Mouse (Mus musculus): ENCODE measurements around the gene Rnf186.

The Rnf186 gene

DNA sequence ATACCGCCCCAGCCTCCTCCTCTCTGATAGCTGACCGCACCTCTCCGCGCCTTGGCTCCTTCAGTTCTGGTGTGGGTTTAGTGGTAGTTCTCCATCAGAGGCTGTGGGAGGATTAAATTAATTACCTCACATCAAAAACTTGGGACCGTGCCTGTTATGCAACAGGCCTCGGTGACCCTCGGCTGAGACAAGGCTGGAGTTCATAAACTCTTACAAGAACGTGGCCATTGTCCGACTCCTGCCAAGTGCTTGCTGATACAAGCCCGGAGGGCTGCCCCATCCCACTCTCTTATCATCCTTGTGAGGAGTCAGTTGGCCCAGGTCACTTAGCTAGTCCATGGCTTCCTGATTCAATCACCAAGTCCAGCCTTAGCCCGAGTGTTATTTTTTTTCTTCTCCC lies 46.4 kb downstream of the Rnf186 start:
- in situ Hi-C loops (cut with MboI), result no loop called here

DNA sequence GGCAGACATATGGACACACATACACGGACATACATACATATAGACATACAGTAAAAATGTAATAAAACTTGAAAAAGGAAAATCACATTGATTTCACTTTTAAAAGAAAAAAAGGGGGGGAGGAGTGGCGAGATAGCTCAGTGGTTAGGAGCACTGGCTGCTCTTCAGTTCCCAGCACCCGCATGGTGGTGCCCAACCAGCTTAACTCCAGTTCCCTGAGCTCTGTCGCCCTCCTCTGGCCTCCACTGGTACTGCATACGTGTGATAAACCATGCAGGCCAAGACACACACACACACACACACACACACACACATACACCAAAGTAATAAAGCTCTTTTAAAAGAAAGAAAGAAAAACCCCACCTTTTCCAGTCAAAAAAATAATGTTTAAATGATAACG lies 47.9 kb downstream of the Rnf186 start:
- in situ Hi-C loops (cut with MboI), result no loop called here
